Mouse (Mus musculus): Measurements from ENCODE around the gene Vsx2.

The Vsx2 gene

GRCm38 (mm10) chr12:84571466-84572340, 2.1 kb downstream of the Vsx2 start:
- DNase-seq (ENCODE audit: low spot score in 2 of 2), result peak in 1 of 2 experiments; percentile 8

- no peak for DNase-seq (ENCODE audit: low spot score in 2 of 2)
Measured at GRCm38 (mm10) chr12:84572341-84572720, 2.8 kb downstream of the Vsx2 start.

GRCm38 (mm10) chr12:84573094-84573493, 3.5 kb downstream of the Vsx2 start:
- DNase-seq (ENCODE audit: low spot score in 2 of 2), result no peak

DNA sequence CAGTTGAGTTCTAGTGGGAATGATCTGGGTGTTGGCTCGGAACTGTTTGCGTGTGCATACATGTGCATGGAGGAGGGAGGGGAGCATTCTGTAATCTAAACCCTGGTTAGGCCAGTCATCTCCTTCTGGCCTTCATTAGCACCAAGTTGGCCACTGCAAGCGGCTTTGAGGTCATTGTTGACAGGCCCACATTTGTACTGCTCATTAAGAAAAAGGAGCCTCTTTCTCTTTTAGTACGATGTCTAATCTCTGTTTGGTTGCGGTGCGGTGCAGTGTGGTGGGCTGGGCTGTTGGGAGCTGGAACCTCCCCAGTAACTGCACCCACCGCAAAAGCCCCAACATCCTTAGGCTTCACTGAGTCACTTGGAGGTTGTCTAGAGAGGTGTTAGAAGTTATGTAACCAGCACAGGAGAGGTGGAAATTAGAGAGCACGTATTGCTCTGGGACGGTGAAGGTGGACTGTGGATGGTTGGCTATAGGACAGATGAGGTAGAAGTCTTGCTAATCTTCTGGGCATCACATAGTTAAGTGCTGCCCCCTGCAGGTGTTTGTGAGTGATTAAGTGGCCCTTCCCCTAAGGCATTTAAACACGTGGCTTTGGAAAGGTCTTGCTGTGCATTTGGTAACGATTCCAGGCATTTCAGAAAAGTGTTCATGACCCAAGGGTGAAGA, 8.3 kb downstream of the Vsx2 start:
- DNase-seq (ENCODE audit: low spot score in 2 of 2), result no peak

DNA sequence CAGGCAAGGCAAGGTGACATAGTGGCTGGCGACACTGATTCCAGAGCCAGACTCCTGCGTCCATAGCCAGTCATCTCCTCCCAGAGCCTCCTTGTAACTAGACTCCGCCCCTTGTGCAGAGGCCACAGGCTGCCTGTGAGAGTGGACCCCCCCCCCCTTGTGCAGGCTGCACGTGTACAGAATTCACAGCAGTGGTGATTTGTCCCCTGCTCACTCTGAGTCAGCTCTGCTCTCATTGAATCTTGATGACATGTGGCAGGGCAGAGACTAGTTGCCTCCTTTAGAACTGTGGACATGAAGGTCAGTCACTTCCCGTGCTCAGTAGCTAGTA, 8.8 kb downstream of the Vsx2 start:
- no peak for DNase-seq (ENCODE audit: low spot score in 2 of 2)

DNA sequence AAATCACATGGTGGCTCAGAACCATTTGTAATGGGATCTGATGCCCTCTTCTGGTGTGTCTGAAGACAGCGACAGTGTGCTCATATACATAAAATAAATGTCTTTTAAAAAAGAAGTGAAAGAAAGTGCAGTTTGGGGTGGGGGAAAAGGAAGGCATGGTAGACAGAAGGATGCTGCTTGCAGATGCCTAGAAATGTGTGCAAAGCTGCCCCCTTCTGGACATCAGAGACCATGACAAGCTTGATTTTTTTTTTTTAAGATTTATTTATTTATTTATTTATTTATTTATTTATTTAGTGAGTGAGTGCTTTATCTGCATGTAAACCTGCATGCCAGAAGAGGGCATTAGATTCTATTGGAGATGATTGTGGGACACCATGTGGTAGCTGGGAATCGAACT, 11.7 kb downstream of the Vsx2 start:
- DNase-seq (ENCODE audit: low spot score in 2 of 2), result no peak

GRCm38 (mm10) chr12:84589825-84590761, 20.5 kb downstream of the Vsx2 start:
- peak; percentile 96 to 97 for DNase-seq (ENCODE audit: low spot score in 2 of 2)

DNA sequence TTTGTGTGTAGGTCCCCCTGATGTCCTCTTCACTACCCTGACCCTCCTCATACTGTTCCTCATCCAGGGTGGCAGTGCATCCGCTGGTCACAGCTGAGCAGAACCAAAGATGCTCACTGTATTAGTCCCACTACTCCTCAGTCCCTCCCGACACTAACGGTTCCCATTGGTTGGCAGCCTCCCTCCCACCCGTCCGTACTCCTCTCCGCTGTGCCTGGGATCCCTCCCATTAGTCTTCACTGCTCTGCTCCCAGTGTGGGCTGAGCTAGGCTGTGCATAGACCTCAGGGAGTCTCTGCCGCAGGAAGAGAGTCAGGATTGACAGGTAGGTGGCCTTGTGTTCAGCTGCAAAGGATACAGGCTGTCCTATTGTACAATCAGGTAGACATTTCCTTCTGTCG, 28.8 kb downstream of the Vsx2 start:
- no peak for DNase-seq (ENCODE audit: low spot score in 2 of 2)

- no peak for DNase-seq (ENCODE audit: low spot score in 2 of 2)
Measured at GRCm38 (mm10) chr12:84604001-84604400, 34.4 kb downstream of the Vsx2 start.

GRCm38 (mm10) chr12:84605860-84606259, 36.3 kb downstream of the Vsx2 start:
- no peak for DNase-seq (ENCODE audit: low spot score in 2 of 2)

DNA sequence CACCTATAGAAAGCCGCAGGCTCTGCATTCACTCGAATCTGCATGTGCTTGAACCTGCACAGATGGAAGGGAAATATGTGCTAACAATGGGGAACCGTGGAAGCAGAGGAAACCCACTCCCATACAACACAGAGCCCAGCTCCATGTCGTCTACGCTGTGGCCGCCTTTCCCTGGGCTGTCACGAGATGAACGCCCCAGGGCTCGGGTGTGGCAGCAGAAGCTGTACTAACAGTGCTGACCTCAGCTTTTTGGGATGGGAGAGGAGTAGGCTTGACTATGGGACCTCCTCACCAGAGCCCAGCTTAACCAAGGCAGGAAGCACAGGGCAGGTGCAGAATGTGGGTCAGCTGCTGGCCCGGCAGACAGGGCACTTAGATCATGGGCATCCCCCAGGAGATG, 42.2 kb downstream of the Vsx2 start:
- no peak for DNase-seq (ENCODE audit: low spot score in 2 of 2)

GRCm38 (mm10) chr12:84612518-84612917, 43.0 kb downstream of the Vsx2 start:
- no peak for DNase-seq (ENCODE audit: low spot score in 2 of 2)

GRCm38 (mm10) chr12:84614001-84614400, 44.4 kb downstream of the Vsx2 start:
- no peak for DNase-seq (ENCODE audit: low spot score in 2 of 2)

GRCm38 (mm10) chr12:84614524-84614923, 45.0 kb downstream of the Vsx2 start:
- peak; percentile 54 to 68 for DNase-seq (ENCODE audit: low spot score in 2 of 2)

- peak; percentile 90 to 93 for DNase-seq (ENCODE audit: low spot score in 2 of 2)
Measured at GRCm38 (mm10) chr12:84616977-84617630, 47.5 kb downstream of the Vsx2 start, which contains the start of gene Abcd4. TSS of gene Abcd4 (minus strand) at chr12:84617413.

DNA sequence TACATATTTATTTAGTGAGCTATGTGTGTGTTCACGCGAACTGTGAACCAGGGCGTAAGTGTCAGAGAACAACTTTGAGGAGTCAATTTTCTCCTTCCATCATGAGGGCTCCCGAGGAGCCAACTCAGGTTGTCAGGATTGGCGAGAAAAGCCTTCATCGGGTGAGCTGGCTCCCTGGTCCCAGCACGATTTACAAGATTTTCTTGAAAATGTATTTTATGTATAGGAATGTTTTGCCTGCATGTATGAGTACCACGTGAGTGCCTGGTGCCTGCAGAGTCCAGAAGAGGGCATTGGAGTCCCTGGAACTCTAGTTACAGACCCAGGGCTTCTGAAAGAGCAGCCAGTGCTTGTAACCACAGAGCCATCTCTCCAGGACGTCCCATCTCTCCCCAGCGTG, 48.1 kb downstream of the Vsx2 start:
- DNase-seq (ENCODE audit: low spot score in 2 of 2), result no peak

- no peak for DNase-seq (ENCODE audit: low spot score in 2 of 2)
Measured at GRCm38 (mm10) chr12:84620975-84621374, 51.4 kb downstream of the Vsx2 start.

GRCm38 (mm10) chr12:84624601-84625000, 55.0 kb downstream of the Vsx2 start:
- DNase-seq (ENCODE audit: low spot score in 2 of 2), result no peak

GRCm38 (mm10) chr12:84625116-84625515, 55.6 kb downstream of the Vsx2 start:
- peak; percentile 15 to 29 for DNase-seq (ENCODE audit: low spot score in 2 of 2)

GRCm38 (mm10) chr12:84631867-84632266, 62.3 kb downstream of the Vsx2 start:
- no peak for DNase-seq (ENCODE audit: low spot score in 2 of 2)

DNA sequence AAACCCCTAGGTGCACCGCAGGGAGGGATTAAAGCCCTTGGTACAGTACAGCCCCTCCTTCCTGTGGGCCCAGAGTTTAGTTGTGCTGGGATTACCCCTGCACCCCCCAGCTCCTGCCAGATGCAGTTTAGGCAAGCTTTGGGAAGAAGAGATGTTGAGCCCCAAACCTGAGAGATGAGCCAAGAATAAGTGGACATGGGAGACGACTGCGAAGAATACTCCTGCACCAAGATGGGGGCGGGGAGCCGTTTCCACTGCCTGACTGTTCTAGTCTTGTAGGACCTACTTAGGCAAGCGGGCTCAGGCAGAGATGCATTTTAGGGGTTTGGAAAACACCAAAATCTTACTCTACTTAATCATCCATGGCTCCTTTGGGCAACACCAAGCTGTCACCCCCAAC, 70.7 kb downstream of the Vsx2 start:
- no peak for DNase-seq (ENCODE audit: low spot score in 2 of 2)

DNA sequence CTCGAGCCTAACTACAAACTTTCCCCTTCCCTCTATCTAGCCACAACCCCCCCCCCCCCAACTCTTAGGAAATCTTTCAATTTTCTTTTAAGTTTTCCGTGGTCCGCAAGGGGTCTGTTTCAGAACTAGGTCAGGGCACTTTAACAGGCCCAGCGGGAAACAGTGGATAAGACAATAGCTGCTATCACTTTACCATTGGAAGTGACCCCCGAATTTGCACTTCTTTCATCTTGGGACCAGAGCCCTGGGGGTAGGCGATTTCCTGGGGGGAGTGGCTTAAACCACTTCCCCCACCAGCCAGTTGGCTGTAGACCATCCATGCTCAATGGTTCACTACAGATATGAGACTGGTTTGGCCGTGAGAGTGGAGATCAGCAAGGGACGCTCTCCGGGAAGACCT, 71.1 kb downstream of the Vsx2 start, which contains the start of gene Vrtn:
Gene Vrtn, plus strand, starts transcription at position 366 of the 400 bp plus-strand sequence.
- DNase-seq (ENCODE audit: low spot score in 2 of 2), result no peak

All from frontal cortex, postnatal 36 days (tissue).